In the genomic region with DNA sequence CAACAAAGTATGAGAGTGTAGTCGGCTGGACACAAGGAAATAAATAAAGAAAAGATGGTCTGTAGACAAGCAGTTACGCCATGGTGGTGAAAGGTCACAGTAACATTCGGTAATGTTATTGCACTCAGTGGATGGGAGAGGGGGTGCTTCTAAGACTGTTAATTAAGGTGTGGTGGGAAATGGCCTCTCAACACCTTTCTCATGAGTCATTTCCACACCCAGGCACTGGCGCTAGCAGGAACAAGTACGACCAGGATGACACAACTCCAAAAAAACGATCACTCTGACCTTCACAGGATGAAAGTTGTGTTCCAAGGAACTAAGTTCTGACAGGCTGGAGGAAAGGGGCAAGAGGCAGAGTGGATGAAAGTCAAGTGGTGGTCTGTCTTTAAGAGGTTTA, we compare ENCODE assay signal across 10 mouse cellular contexts.
"Had no signal": no experiment of that assay in that cellular context is flagged by ENCODE, and none has a peak within 500 bp of the region (broad histone marks: within the 10 kb centered on the region; RNA-seq: fewer than 3 reads in every experiment).

No protein-coding gene starts in this region.

- H3K27me3 ChIP-seq: midbrain, embryonic 12.5 days had no signal

- H3K4me3 ChIP-seq: left cerebral cortex, adult 2 months; limb, embryonic 10.5 days; liver, embryonic 12.5 days; midbrain, embryonic 12.5 days had no signal

- H3K9ac ChIP-seq: liver, embryonic 12.5 days; lung, embryonic 14.5 days; midbrain, embryonic 12.5 days had no signal

- H3K27ac ChIP-seq: left cerebral cortex, adult 2 months; limb, embryonic 10.5 days; liver, embryonic 12.5 days; midbrain, embryonic 12.5 days had no signal

- H3K4me2 ChIP-seq: liver, embryonic 12.5 days; lung, embryonic 14.5 days; midbrain, embryonic 12.5 days had no signal

- H3K36me3 ChIP-seq: limb, embryonic 10.5 days; liver, embryonic 12.5 days; midbrain, embryonic 12.5 days had no signal

- DNase-seq: kidney, postnatal 25 days; lung, embryonic 14.5 days; right cerebral cortex, adult 18-20 months; right cerebral cortex, postnatal 25 days; thymus, postnatal 36 days had no signal

- H3K9me3 ChIP-seq: limb, embryonic 10.5 days; liver, embryonic 12.5 days; midbrain, embryonic 12.5 days had no signal

- ATAC-seq: liver, embryonic 12.5 days; midbrain, embryonic 16.5 days had no signal
